Mouse (Mus musculus) midbrain, postnatal 0 days (tissue): ENCODE measurements around the gene Nup153. TPM values are rescaled to one million over a fixed set of nuclear protein-coding genes. Genes with fewer than 3 reads are reported as not detected.

Experiments used
- ATAC-seq: fragments of 200-750 bp; cut with Nextera tagmentation; 2 replicates; pipeline ENCODE4 v1.8.0; 2017; ENCODE audit warnings: moderate number of reproducible peaks, mild to moderate bottlenecking, moderate TSS enrichment, moderate library complexity; ENCODE audit not compliant: low FRiP score
- DNase-seq: peaks from one replicate; pipeline ENCODE4 v3.0.0-alpha.2; 2015; ENCODE audit warnings: low spot score
- H3K27ac ChIP-seq: fragments of 300-500 bp; sonication (generic); 2 replicates; pipeline ENCODE4 v1.5.1; 2014; ENCODE audit warnings: low read depth, mild to moderate bottlenecking, low read length, mixed read lengths
- H3K27me3 ChIP-seq: fragments of 300-500 bp; sonication (generic); 2 replicates; pipeline ENCODE4 v1.6.1; 2014; ENCODE audit warnings: low read length, control low read depth, mixed read lengths; ENCODE audit not compliant: insufficient read depth
- H3K36me3 ChIP-seq: fragments of 300-500 bp; sonication (generic); 2 replicates; pipeline ENCODE4 v1.6.1; 2014; ENCODE audit warnings: low read length, control low read depth, mixed read lengths; ENCODE audit not compliant: insufficient read depth
- H3K4me1 ChIP-seq: fragments of 300-500 bp; sonication (generic); 2 replicates; pipeline ENCODE4 v1.6.1; 2014; ENCODE audit warnings: mild to moderate bottlenecking, control low read depth, antibody characterized with exemption, low read length, mixed read lengths; ENCODE audit not compliant: insufficient read depth
- H3K4me2 ChIP-seq: fragments of 300-500 bp; sonication (generic); 2 replicates; pipeline ENCODE4 v1.6.1; 2014; ENCODE audit warnings: low read depth, mild to moderate bottlenecking, low read length, mixed read lengths; ENCODE audit not compliant: poor library complexity, severe bottlenecking
- H3K4me3 ChIP-seq: fragments of 300-500 bp; sonication (generic); 2 replicates; pipeline ENCODE4 v1.5.1; 2014; ENCODE audit warnings: low read depth, mild to moderate bottlenecking, low read length, moderate library complexity
- H3K9ac ChIP-seq: fragments of 300-500 bp; sonication (generic); replicated peaks from 2 replicates; pipeline ENCODE4 v1.6.1; 2014; ENCODE audit warnings: mild to moderate bottlenecking, low read length, moderate library complexity, mixed read lengths; ENCODE audit not compliant: poor library complexity, severe bottlenecking
- H3K9me3 ChIP-seq: fragments of 300-500 bp; sonication (generic); 2 replicates; pipeline ENCODE4 v1.6.1; 2016; ENCODE audit warnings: low read length, control low read depth
- CTCF ChIP-seq: IDR thresholded peaks from 2 replicates; pipeline ENCODE4 v1.5.1; 2016; ENCODE audit warnings: antibody characterized with exemption, mild to moderate bottlenecking
- WGBS: fragments of 180-500 bp; shearing (Covaris S2); extraction: QIAGEN DNeasy Blood & Tissue Kit; methylation state at CpG from one replicate; pipeline ENCODE4 v1.1.7; 2014; 5-methylcytosine and 5-hydroxymethylcytosine counted together
- polyA plus RNA-seq: library from polyadenylated mRNA; unstranded; fragments of >200 nt; fragmentation: Nextera tagmentation; extraction: Ambion mirVana; gene quantifications from 2 replicates; pipeline ENCODE4 v1.2.1, GENCODE M21; 2015
- total RNA-seq: library from RNA; depleted of rRNA; stranded (reverse); fragments of >200 nt; gene quantifications from 2 replicates; pipeline ENCODE4 v1.2.3, GENCODE M21; 2014

Nup153 gene
- total and polyA plus RNA-seq, 2 experiments from 2014 or later, result 11.8 to 61.7 TPM

DNA sequence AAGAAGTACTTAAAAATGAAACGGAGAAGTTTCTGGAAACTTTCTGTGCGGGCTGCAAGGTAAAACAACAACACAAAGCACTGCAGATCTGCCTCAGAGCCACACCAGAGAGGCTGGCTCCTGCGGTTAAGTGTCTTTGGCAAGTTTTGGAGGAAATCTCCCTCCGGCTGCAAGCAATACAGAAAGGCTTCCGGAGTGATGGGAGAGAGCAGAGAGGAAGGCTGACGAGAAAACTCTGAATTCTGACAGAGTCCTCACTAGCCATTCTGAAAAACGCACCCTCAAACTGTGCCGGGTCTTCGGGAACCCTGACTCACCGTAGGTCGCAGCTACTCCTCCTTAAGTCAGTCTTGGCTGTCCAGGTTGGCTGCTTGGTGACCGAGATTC lies 8.7 kb upstream of the Nup153 start:
- TF ChIP-seq CTCF, result no peak
- H3K9ac ChIP-seq, result peak overlapping the region; percentile 24; the same call in 1 of the 2 replicates
- H3K27me3 ChIP-seq, result no peaks in the 10 kb centered on the region

DNA sequence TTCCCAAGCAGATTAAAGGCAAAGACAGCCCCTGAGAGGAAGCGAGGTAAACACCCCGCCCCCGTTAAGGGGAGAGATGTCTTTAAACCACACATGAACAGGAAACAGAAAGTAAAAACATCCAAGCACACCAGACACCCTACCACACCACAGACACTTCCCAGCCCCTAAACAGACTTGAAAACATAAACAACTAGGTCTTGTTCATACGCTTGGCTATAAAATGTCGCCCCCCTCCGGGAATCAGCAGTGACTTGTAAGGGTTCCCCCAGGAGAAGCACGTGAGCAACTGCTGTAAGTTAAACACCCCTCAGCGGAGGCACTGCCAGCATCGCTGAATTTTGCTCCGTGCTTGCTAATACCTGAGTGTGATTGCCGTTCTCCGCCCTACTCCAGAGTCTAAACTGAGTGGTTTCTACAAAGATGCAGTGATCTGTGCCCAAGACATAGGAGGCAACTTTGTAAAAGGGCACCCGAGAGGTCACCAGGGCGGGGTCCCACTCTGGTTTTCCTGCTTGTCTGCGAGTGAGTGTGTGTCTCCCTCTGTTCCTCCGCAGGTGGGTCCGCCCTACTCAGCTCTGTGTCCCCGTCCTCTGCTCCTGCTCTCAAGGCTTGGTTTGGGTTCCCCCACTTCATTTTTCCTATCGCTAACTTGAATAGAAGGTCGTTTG lies 8.2 kb upstream of the Nup153 start:
- Histone ChIP-seq H3K27me3 (no peaks in the 10 kb centered on the region), H3K36me3 (no peaks in the 10 kb centered on the region), H3K4me3 (peak overlapping the region; percentile 35), H3K4me2 (peak overlapping the region; percentile 67), H3K4me1 (peaks cover 4% of the 10 kb centered on the region; the same call in 1 of the 2 replicates), H3K27ac (no peak overlapping the region), H3K9ac (peak overlapping the region; percentile 24; the same call in 1 of the 2 replicates), H3K9me3 (no peaks in the 10 kb centered on the region)
- TF ChIP-seq CTCF, result peak; percentile 19; the same call in 1 of the 2 replicates
- ATAC-seq (no peak), DNase-seq (peak; percentile 49)
- 1% methylated on average over 20 of the region's 20 CpGs for WGBS

More for the DNA sequence above, 8.7 kb upstream of the Nup153 start:
- Histone ChIP-seq H3K9me3 (no peaks in the 10 kb centered on the region), H3K36me3 (no peaks in the 10 kb centered on the region), H3K4me1 (peaks cover 4% of the 10 kb centered on the region; the same call in 1 of the 2 replicates), H3K4me3 (peak overlapping the region; percentile 35), H3K27ac (no peak overlapping the region), H3K4me2 (peak overlapping the region; percentile 67)
- WGBS, result 6% methylated on average over 12 of the region's 12 CpGs
- no peak for DNase-seq
- no peak for ATAC-seq

DNA sequence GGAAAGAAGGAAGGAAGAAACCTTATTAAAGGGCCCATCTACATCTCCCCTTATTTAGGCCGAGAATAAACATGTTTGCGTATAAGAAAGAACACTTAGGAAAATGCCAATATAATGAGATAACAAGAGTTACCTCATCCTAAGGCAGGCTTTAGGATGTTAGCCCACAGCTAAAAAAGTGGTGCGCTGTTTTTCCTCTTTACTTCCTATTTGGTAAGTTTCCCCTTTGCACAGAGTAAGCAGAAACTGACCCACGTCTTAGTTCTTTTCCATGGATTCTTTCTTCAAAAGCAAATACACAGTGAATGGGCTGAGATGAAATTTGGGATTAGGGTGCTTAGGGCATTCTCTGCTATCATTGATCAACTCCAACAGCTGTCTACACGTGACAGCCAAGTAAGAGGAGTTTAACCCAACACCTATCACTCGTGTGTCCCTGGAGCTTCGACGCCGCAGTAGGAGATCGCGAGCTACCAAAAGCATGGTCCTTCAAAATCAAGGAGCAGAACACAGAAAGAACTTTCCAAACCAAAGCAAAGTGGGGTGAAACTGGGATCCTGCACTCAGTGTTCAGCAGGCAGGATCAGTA lies 7.6 kb upstream of the Nup153 start:
- H3K4me3 ChIP-seq, result peak overlapping the region; percentile 35
- H3K4me2 ChIP-seq, result peak overlapping the region; percentile 67
- DNase-seq (no peak), ATAC-seq (no peak)
- no peak for TF ChIP-seq CTCF
- 0 out of 2 replicates have a peak overlapping the region, but pooled peaks have one; percentile 24 for H3K9ac ChIP-seq
- WGBS, result 44% methylated on average over 11 of the region's 11 CpGs
- no peaks in the 10 kb centered on the region for H3K27me3 ChIP-seq
- no peak overlapping the region for H3K27ac ChIP-seq
- H3K4me1 ChIP-seq, result peaks cover 4% of the 10 kb centered on the region; the same call in 1 of the 2 replicates
- H3K36me3 ChIP-seq, result no peaks in the 10 kb centered on the region
- H3K9me3 ChIP-seq, result no peaks in the 10 kb centered on the region

- no peak overlapping the region for H3K4me3 ChIP-seq
- no peak overlapping the region for H3K27ac ChIP-seq
- H3K9ac ChIP-seq, result no peak overlapping the region
- TF ChIP-seq CTCF, result no peak
- H3K36me3 ChIP-seq, result no peaks in the 10 kb centered on the region
- H3K27me3 ChIP-seq, result no peaks in the 10 kb centered on the region
- no peak for DNase-seq
- 75% methylated on average over 2 of the region's 2 CpGs for WGBS
- H3K9me3 ChIP-seq, result no peaks in the 10 kb centered on the region
- H3K4me1 ChIP-seq, result peaks cover 6% of the 10 kb centered on the region; the same call in 1 of the 2 replicates
- no peak for ATAC-seq
- no peak overlapping the region for H3K4me2 ChIP-seq
These were observed 2.3 kb upstream of the Nup153 start for GRCm38 (mm10) chr13:46729998-46730397.

- WGBS, result 33% methylated on average over 5 of the region's 5 CpGs
- peak overlapping the region; percentile 64 for H3K4me2 ChIP-seq
- no peaks in the 10 kb centered on the region for H3K27me3 ChIP-seq
- 0 out of 2 replicates have a peak, but pooled peaks have one; percentile 9 for ATAC-seq
- H3K4me3 ChIP-seq, result peak overlapping the region; percentile 97
- peak overlapping the region; percentile 93 for H3K27ac ChIP-seq
- peaks cover 14% of the 10 kb centered on the region for H3K4me1 ChIP-seq
- H3K36me3 ChIP-seq, result no peaks in the 10 kb centered on the region
- H3K9me3 ChIP-seq, result no peaks in the 10 kb centered on the region
- peak overlapping the region; percentile 72 for H3K9ac ChIP-seq
- no peak for TF ChIP-seq CTCF
- DNase-seq, result peak; percentile 5
These were observed 671 bp upstream of the Nup153 start for GRCm38 (mm10) chr13:46728411-46728810.
